Mouse (Mus musculus): ENCODE data around the gene Gm10320.

- TF ChIP-seq TCF12 (IDR thresholded peaks at IDR 0.05; ENCODE audit: insufficient read depth, poor library complexity, severe bottlenecking) = no peak
- TF ChIP-seq MYOD1 (IDR thresholded peaks at IDR 0.05; ENCODE audit: control insufficient read depth in 1 of 3, insufficient read length in 2 of 3, low read depth in 2 of 3) = no peak
- TF ChIP-seq POLR2A (IDR thresholded peaks at IDR 0.05; ENCODE audit: insufficient read length, low read depth) = no peak
- TF ChIP-seq POLR2AphosphoS2 (IDR thresholded peaks at IDR 0.05; ENCODE audit: insufficient read length, low read depth) = no peak
- TF ChIP-seq MYOG (IDR thresholded peaks at IDR 0.05; ENCODE audit: control insufficient read depth in 1 of 3, insufficient read depth in 1 of 3, insufficient read length in 2 of 3, low read depth in 2 of 3) = no peak
- TF ChIP-seq E2F4 (IDR thresholded peaks at IDR 0.05; ENCODE audit: insufficient read depth) = no peak
- no peak for TF ChIP-seq USF1 (IDR thresholded peaks at IDR 0.05; ENCODE audit: low read depth)
These were observed 5.6 kb downstream of the Gm10320 start for GRCm38 (mm10) chr13:98486161-98486560.
